Mouse (Mus musculus): ENCODE measurements around the gene Zfp113. TPM values are rescaled to one million over a fixed set of nuclear protein-coding genes. Genes with fewer than 3 reads are reported as not detected.
"Not testable (repeated sequence)": the region's sequence is repeated elsewhere in the genome, so short reads cannot be mapped to it uniquely, and the experiment has no call there.

The Zfp113 gene
- total RNA-seq, 2 experiments from 2014 or later: 10.5 to 10.6 TPM

GRCm38 (mm10) chr5:138154390-138154789 lies 1.2 kb downstream of the Zfp113 start:
- no peak for DNase-seq (ENCODE audit: extremely low spot score in 1 of 2, low spot score in 2 of 2)
- intact Hi-C loops (cut with DNase I): loop anchor here (10.0 kb wide), 1 partner anchor 270 kb away; no protein-coding TSS in a partner anchor

- no peak for DNase-seq (ENCODE audit: extremely low spot score in 1 of 2, low spot score in 2 of 2)
- intact Hi-C loops (cut with DNase I): loop anchor here (10.0 kb wide), 1 partner anchor 344 kb away; no protein-coding TSS in a partner anchor
Observed at GRCm38 (mm10) chr5:138138585-138138984, 17.0 kb downstream of the Zfp113 start.

GRCm38 (mm10) chr5:138137935-138138549 lies 17.5 kb downstream of the Zfp113 start:
- intact Hi-C loops (cut with DNase I): loop anchor here (10.0 kb wide), 1 partner anchor 343 kb away; no protein-coding TSS in a partner anchor
- no peak for DNase-seq (ENCODE audit: extremely low spot score in 1 of 2, low spot score in 2 of 2)

- intact Hi-C loops (cut with DNase I): loop anchor here (10.0 kb wide), 1 partner anchor 342 kb away; no protein-coding TSS in a partner anchor
Observed at GRCm38 (mm10) chr5:138137257-138137656, 18.3 kb downstream of the Zfp113 start.

GRCm38 (mm10) chr5:138132425-138133064 lies 23.0 kb downstream of the Zfp113 start:
- intact Hi-C loops (cut with DNase I): loop anchor here (10.0 kb wide), 1 partner anchor 338 kb away; no protein-coding TSS in a partner anchor
- DNase-seq (ENCODE audit: extremely low spot score in 1 of 2, low spot score in 2 of 2): no peak

More at GRCm38 (mm10) chr5:138137257-138137656, 18.3 kb downstream of the Zfp113 start:
- no peak for DNase-seq (ENCODE audit: extremely low spot score in 1 of 2, low spot score in 2 of 2)

GRCm38 (mm10) chr5:138118041-138118440 lies 37.5 kb downstream of the Zfp113 start:
- intact Hi-C loops (cut with DNase I): no loop called here
- DNase-seq (ENCODE audit: extremely low spot score in 1 of 2, low spot score in 2 of 2): no peak

GRCm38 (mm10) chr5:138117199-138118015 lies 38.1 kb downstream of the Zfp113 start:
- no peak for DNase-seq (ENCODE audit: extremely low spot score in 1 of 2, low spot score in 2 of 2)
- intact Hi-C loops (cut with DNase I): no loop called here

GRCm38 (mm10) chr5:138116255-138117198 lies 39.0 kb downstream of the Zfp113 start, which contains the start of gene Zscan21:
TSS of gene Zscan21 (plus strand) at chr5:138116903.
- DNase-seq (ENCODE audit: extremely low spot score in 1 of 2, low spot score in 2 of 2): peak; percentile 79 to 92
- intact Hi-C loops (cut with DNase I): no loop called here

GRCm38 (mm10) chr5:138109847-138110396 lies 45.6 kb downstream of the Zfp113 start:
- intact Hi-C loops (cut with DNase I); DNase-seq (ENCODE audit: extremely low spot score in 1 of 2, low spot score in 2 of 2): not testable (repeated sequence)

- DNase-seq (ENCODE audit: extremely low spot score in 1 of 2, low spot score in 2 of 2): no peak
- intact Hi-C loops (cut with DNase I): no loop called here
Observed at GRCm38 (mm10) chr5:138107130-138107529, 48.4 kb downstream of the Zfp113 start.

- no peak for DNase-seq (ENCODE audit: extremely low spot score in 1 of 2, low spot score in 2 of 2)
- intact Hi-C loops (cut with DNase I): no loop called here
Observed at GRCm38 (mm10) chr5:138104976-138105375, 50.6 kb downstream of the Zfp113 start.

- DNase-seq (ENCODE audit: extremely low spot score in 1 of 2, low spot score in 2 of 2): no peak
- intact Hi-C loops (cut with DNase I): no loop called here
Observed at GRCm38 (mm10) chr5:138094474-138094873, 61.1 kb downstream of the Zfp113 start.

- no peak for DNase-seq (ENCODE audit: extremely low spot score in 1 of 2, low spot score in 2 of 2)
- intact Hi-C loops (cut with DNase I): no loop called here
Observed at GRCm38 (mm10) chr5:138092771-138093170, 62.8 kb downstream of the Zfp113 start.

GRCm38 (mm10) chr5:138090737-138091136 lies 64.8 kb downstream of the Zfp113 start:
- DNase-seq (ENCODE audit: extremely low spot score in 1 of 2, low spot score in 2 of 2): no peak
- intact Hi-C loops (cut with DNase I): no loop called here

- peak in 1 of 2 experiments; percentile 25 for DNase-seq (ENCODE audit: extremely low spot score in 1 of 2, low spot score in 2 of 2)
- intact Hi-C loops (cut with DNase I): no loop called here
Observed at GRCm38 (mm10) chr5:138090271-138090670, 65.3 kb downstream of the Zfp113 start.
